Mouse (Mus musculus) cerebellum, adult 9-11 months (tissue): Measurements from ENCODE around the gene Prr18.
"Not testable (repeated sequence)": the region's sequence is repeated elsewhere in the genome, so short reads cannot be mapped to it uniquely, and the experiment has no call there.

Experiments
- DNase-seq: peaks from one replicate; pipeline ENCODE4 v3.0.0; 2022

Gene Prr18

GRCm38 (mm10) chr17:8337159-8337558 lies at the start of gene Prr18:
Gene Prr18 (plus strand): TSS chr17:8337459.
- not testable (repeated sequence) for DNase-seq

GRCm38 (mm10) chr17:8289993-8290679 lies 47.1 kb upstream of the Prr18 start:
- DNase-seq: no peak

GRCm38 (mm10) chr17:8290736-8291135 lies 46.5 kb upstream of the Prr18 start:
- DNase-seq: no peak

- no peak for DNase-seq
Measured at GRCm38 (mm10) chr17:8295825-8296224, 41.4 kb upstream of the Prr18 start.

GRCm38 (mm10) chr17:8296313-8296844 lies 40.9 kb upstream of the Prr18 start:
- no peak for DNase-seq

GRCm38 (mm10) chr17:8297746-8298145 lies 39.5 kb upstream of the Prr18 start:
- no peak for DNase-seq

GRCm38 (mm10) chr17:8298281-8298680 lies 39.0 kb upstream of the Prr18 start:
- no peak for DNase-seq

- DNase-seq: no peak
Measured at GRCm38 (mm10) chr17:8299524-8299923, 37.7 kb upstream of the Prr18 start.

GRCm38 (mm10) chr17:8301515-8301914 lies 35.7 kb upstream of the Prr18 start:
- no peak for DNase-seq

GRCm38 (mm10) chr17:8302772-8303438 lies 34.4 kb upstream of the Prr18 start:
- no peak for DNase-seq

GRCm38 (mm10) chr17:8303671-8304070 lies 33.6 kb upstream of the Prr18 start:
- DNase-seq: no peak

GRCm38 (mm10) chr17:8305801-8306200 lies 31.5 kb upstream of the Prr18 start:
- no peak for DNase-seq

- peak; percentile 97 for DNase-seq
Measured at GRCm38 (mm10) chr17:8310838-8311614, 26.2 kb upstream of the Prr18 start, which contains the start of gene Sft2d1. Gene Sft2d1 (plus strand): TSS chr17:8311102.

GRCm38 (mm10) chr17:8311751-8312150 lies 25.5 kb upstream of the Prr18 start:
- DNase-seq: no peak

GRCm38 (mm10) chr17:8313976-8314375 lies 23.3 kb upstream of the Prr18 start:
- no peak for DNase-seq

- no peak for DNase-seq
Measured at GRCm38 (mm10) chr17:8316251-8316650, 21.0 kb upstream of the Prr18 start.

GRCm38 (mm10) chr17:8326877-8327276 lies 10.4 kb upstream of the Prr18 start:
- not testable (repeated sequence) for DNase-seq

- DNase-seq: no peak
Measured at GRCm38 (mm10) chr17:8328511-8329174, 8.6 kb upstream of the Prr18 start.

- DNase-seq: no peak
Measured at GRCm38 (mm10) chr17:8330602-8331001, 6.7 kb upstream of the Prr18 start.

GRCm38 (mm10) chr17:8339666-8340374 lies 2.6 kb downstream of the Prr18 start:
- peak; percentile 33 for DNase-seq

GRCm38 (mm10) chr17:8340407-8341359 lies 3.4 kb downstream of the Prr18 start:
- DNase-seq: peak; percentile 47
